Comparison of ENCODE assay signal across 10 mouse cellular contexts in the genomic region with DNA sequence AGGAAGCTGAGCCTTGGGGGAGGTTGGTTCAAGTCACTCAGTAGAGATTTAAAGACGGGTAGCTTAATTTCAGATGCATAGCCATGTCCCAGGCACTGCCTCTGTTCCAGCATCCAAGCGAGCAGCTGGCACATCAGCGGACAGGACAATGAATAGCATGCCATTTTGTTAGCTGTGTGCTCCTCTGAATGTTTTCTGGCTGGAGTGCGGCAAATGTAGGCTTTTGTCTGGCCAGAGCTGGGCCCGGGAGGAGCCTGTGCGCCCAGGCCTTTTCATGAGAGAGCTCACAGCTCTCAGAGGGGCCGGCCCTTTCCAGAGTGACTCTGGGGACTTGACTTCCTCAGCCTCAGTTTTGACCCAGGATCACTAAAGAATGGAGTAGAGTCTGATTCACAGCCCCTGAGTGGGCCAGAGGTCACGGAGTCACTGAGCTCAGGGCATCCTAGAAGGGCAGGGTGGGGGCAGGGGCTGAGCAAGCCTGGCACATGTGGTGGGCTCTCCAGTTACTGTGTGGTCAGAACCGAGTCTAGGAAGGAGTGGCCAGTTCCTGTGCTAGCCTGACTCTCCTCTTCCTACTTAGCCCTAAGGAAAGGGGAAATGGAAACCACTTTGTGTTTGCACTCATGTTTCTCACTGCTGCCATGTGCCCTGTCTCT. TPM values are rescaled to one million over a fixed set of nuclear protein-coding genes. Genes with fewer than 3 reads are reported as not detected.
A peak's percentile ranks its signal among the peaks of the same experiment; 100 is the strongest.
DNase-seq lines count a peak whose midpoint lies in the region; ATAC-seq and TF ChIP-seq lines count a peak whose summit lies in the region.
"Had no signal": no experiment of that assay in that cellular context is flagged by ENCODE, and none has a peak within 500 bp of the region (broad histone marks: within the 10 kb centered on the region; RNA-seq: fewer than 3 reads in every experiment).

No protein-coding gene starts in this region.

- no peak overlapping the region for H3K4me2 ChIP-seq in forebrain, embryonic 12.5 days
- H3K4me2 ChIP-seq in forebrain, postnatal 0 days (ENCODE audit: low read depth), result no peak overlapping the region
- H3K4me2 ChIP-seq in liver, postnatal 0 days (ENCODE audit: low read depth, low read length), result peak overlapping the region; percentile 44

- no peaks in the 10 kb centered on the region for H3K9me3 ChIP-seq in forebrain, embryonic 12.5 days
- H3K9me3 ChIP-seq in forebrain, postnatal 0 days (ENCODE audit: low read length), result no peaks in the 10 kb centered on the region
- H3K9me3 ChIP-seq in liver, postnatal 0 days (ENCODE audit: low read length), result no peaks in the 10 kb centered on the region

- peaks cover 37% of the 10 kb centered on the region for H3K4me1 ChIP-seq in forebrain, embryonic 12.5 days
- H3K4me1 ChIP-seq in forebrain, postnatal 0 days (ENCODE audit: insufficient read depth), result peaks cover 12% of the 10 kb centered on the region; the same call in 1 of the 2 replicates
- H3K4me1 ChIP-seq in spleen, adult 2 months (ENCODE audit: control insufficient read depth, insufficient read depth, insufficient read length), result peaks cover 7% of the 10 kb centered on the region; the same call in 1 of the 2 replicates
- peaks cover 55% of the 10 kb centered on the region for H3K4me1 ChIP-seq in liver, postnatal 0 days (ENCODE audit: insufficient read depth)

- no peak overlapping the region for H3K4me3 ChIP-seq in forebrain, embryonic 12.5 days (replicated peaks)
- no peak overlapping the region for H3K4me3 ChIP-seq in forebrain, postnatal 0 days (ENCODE audit: low read depth, low read length)
- H3K4me3 ChIP-seq in spleen, adult 2 months (ENCODE audit: extremely low read depth, insufficient read depth, insufficient read length), result no peak overlapping the region
- H3K4me3 ChIP-seq in liver, postnatal 0 days (ENCODE audit: low read depth, low read length), result no peak overlapping the region

- H3K27me3 ChIP-seq in forebrain, embryonic 12.5 days, result peaks cover 11% of the 10 kb centered on the region; the same call in 1 of the 2 replicates
- H3K27me3 ChIP-seq in forebrain, postnatal 0 days (ENCODE audit: insufficient read depth, low read length), result no peaks in the 10 kb centered on the region
- no peaks in the 10 kb centered on the region for H3K27me3 ChIP-seq in spleen, adult 2 months (ENCODE audit: control insufficient read depth, insufficient read depth, low read length)
- no peaks in the 10 kb centered on the region for H3K27me3 ChIP-seq in liver, postnatal 0 days (ENCODE audit: insufficient read depth, low read length)

- H3K9ac ChIP-seq in forebrain, embryonic 12.5 days, result 0 out of 2 replicates have a peak overlapping the region, but pooled peaks have one; percentile 33
- no peak overlapping the region for H3K9ac ChIP-seq in forebrain, postnatal 0 days
- peak overlapping the region; percentile 46 for H3K9ac ChIP-seq in liver, postnatal 0 days (replicated peaks)

- no peak for ATAC-seq in forebrain, embryonic 12.5 days (ENCODE audit: low FRiP score)
- no peak for ATAC-seq in forebrain, postnatal 0 days
- ATAC-seq in liver, postnatal 0 days, result no peak
- ATAC-seq in erythroblast, adult 5-6 weeks (replicated peaks; ENCODE audit: low FRiP score, poor library complexity, severe bottlenecking), result no peak

- H3K36me3 ChIP-seq in forebrain, embryonic 12.5 days (replicated peaks), result no peaks in the 10 kb centered on the region
- H3K36me3 ChIP-seq in forebrain, postnatal 0 days (ENCODE audit: insufficient read depth), result no peaks in the 10 kb centered on the region
- H3K36me3 ChIP-seq in spleen, adult 2 months (ENCODE audit: control insufficient read depth, insufficient read depth, low read length), result no peaks in the 10 kb centered on the region
- H3K36me3 ChIP-seq in liver, postnatal 0 days (replicated peaks; ENCODE audit: insufficient read depth, low read length), result no peaks in the 10 kb centered on the region; the same call in 1 of the 2 replicates

- H3K27ac ChIP-seq in forebrain, embryonic 12.5 days, result 0 out of 2 replicates have a peak overlapping the region, but pooled peaks have one; percentile 32
- no peak overlapping the region for H3K27ac ChIP-seq in forebrain, postnatal 0 days (ENCODE audit: low read depth, low read length)
- H3K27ac ChIP-seq in spleen, adult 2 months (ENCODE audit: insufficient read depth, low read length), result peak overlapping the region; percentile 50
- peak overlapping the region; percentile 72 for H3K27ac ChIP-seq in liver, postnatal 0 days (ENCODE audit: low read depth)

- no peak for DNase-seq in forebrain, postnatal 0 days
- DNase-seq in spleen, adult 2 months (ENCODE audit: low read depth in 1 of 2, low spot score in 2 of 2), result no peak
- DNase-seq in spleen, postnatal 14 days (ENCODE audit: low spot score in 2 of 2), result no peak
- no peak for DNase-seq in liver, postnatal 0 days
- no peak for DNase-seq in right cerebral cortex, adult 18-20 months
- no peak for DNase-seq in frontal cortex, postnatal 25 days (ENCODE audit: low spot score in 2 of 2)
- DNase-seq: adrenal gland, postnatal 10 days had no signal

- no peak for TF ChIP-seq POLR2A in spleen, adult 2 months (IDR thresholded peaks at IDR 0.05; ENCODE audit: low read depth, low read length)

- TF ChIP-seq CTCF in forebrain, postnatal 0 days (IDR thresholded peaks at IDR 0.05; ENCODE audit: low read depth), result no peak
- TF ChIP-seq CTCF in spleen, adult 2 months (IDR thresholded peaks at IDR 0.05; ENCODE audit: extremely low read depth, insufficient read depth, insufficient read length, insufficient replicate concordance), result no peak
- TF ChIP-seq CTCF in liver, postnatal 0 days (IDR thresholded peaks at IDR 0.05; ENCODE audit: low read depth), result no peak

- 49% methylated on average over 9 of the region's 9 CpGs for WGBS in forebrain, embryonic 12.5 days
- 36% methylated on average over 9 of the region's 9 CpGs for WGBS in forebrain, postnatal 0 days
- WGBS in spleen, adult 2 months, result 52% methylated on average over 9 of the region's 9 CpGs
- 59% methylated on average over 9 of the region's 9 CpGs for WGBS in liver, postnatal 0 days (ENCODE audit: insufficient replicate concordance)

- TF ChIP-seq EP300 in liver, postnatal 0 days (IDR thresholded peaks at IDR 0.05; ENCODE audit: low read depth), result no peak

RNA-seq across cellular contexts. Expression of a gene that starts 2.8 kb away (rescaled TPM):
- 42.0 and 42.5 TPM in 2 replicates for polyA plus RNA-seq in forebrain, embryonic 12.5 days (2016; fragmentation: Nextera tagmentation; extraction: Ambion mirVana)
- total RNA-seq in forebrain, postnatal 0 days (2014; rRNA removed), result 36.2 and 39.4 TPM in 2 replicates
- 31.6 and 32.2 TPM in 2 replicates for polyA plus RNA-seq in forebrain, postnatal 0 days (2015; fragmentation: Nextera tagmentation; extraction: Ambion mirVana)
- polyA plus RNA-seq in spleen, adult 2 months (2012; rRNA removed), result 70.7 and 80.2 TPM in 2 replicates
- polyA plus RNA-seq in liver, postnatal 0 days (2015; fragmentation: Nextera tagmentation; extraction: Ambion mirVana), result 14.5 and 15.4 TPM in 2 replicates
- total RNA-seq in erythroblast, adult 5-6 weeks (2015; ENCODE audit: low replicate concordance), result 8.5 and 9.2 TPM in 2 replicates
- 2.8 and 6.0 TPM in 2 replicates for total RNA-seq in erythroblast, adult 5-6 weeks (2017; ENCODE audit: low replicate concordance)

RNA-seq across cellular contexts. Expression of a gene that starts 12.8 kb away (rescaled TPM):
- 3.0 and 3.1 TPM in 2 replicates for polyA plus RNA-seq in forebrain, embryonic 12.5 days (2016; fragmentation: Nextera tagmentation; extraction: Ambion mirVana)
- total RNA-seq in forebrain, postnatal 0 days (2014; rRNA removed), result 19.4 and 32.5 TPM in 2 replicates
- 91.4 and 121 TPM in 2 replicates for polyA plus RNA-seq in forebrain, postnatal 0 days (2015; fragmentation: Nextera tagmentation; extraction: Ambion mirVana)
- 0.27 and 0.44 TPM in 2 replicates for polyA plus RNA-seq in spleen, adult 2 months (2012; rRNA removed)
- polyA plus RNA-seq in liver, postnatal 0 days (2015; fragmentation: Nextera tagmentation; extraction: Ambion mirVana), result 5.4 and 6.6 TPM in 2 replicates
- not detected in 2 replicates for total RNA-seq in erythroblast, adult 5-6 weeks (2015; ENCODE audit: low replicate concordance)
- total RNA-seq in erythroblast, adult 5-6 weeks (2017; ENCODE audit: low replicate concordance), result not detected in 2 replicates

RNA-seq across cellular contexts. Expression of a gene that starts 22.6 kb away (rescaled TPM):
- 0.20 and 0.36 TPM in 2 replicates for polyA plus RNA-seq in forebrain, embryonic 12.5 days (2016; fragmentation: Nextera tagmentation; extraction: Ambion mirVana)
- total RNA-seq in forebrain, postnatal 0 days (2014; rRNA removed), result 0.23 TPM in 1 of 2 replicates, not detected in the other
- polyA plus RNA-seq in forebrain, postnatal 0 days (2015; fragmentation: Nextera tagmentation; extraction: Ambion mirVana), result not detected in 2 replicates
- 0.42 and 0.43 TPM in 2 replicates for polyA plus RNA-seq in spleen, adult 2 months (2012; rRNA removed)
- 0.26 and 6.0 TPM in 2 replicates for polyA plus RNA-seq in liver, postnatal 0 days (2015; fragmentation: Nextera tagmentation; extraction: Ambion mirVana)
- not detected in 2 replicates for total RNA-seq in erythroblast, adult 5-6 weeks (2015; ENCODE audit: low replicate concordance)
- total RNA-seq in erythroblast, adult 5-6 weeks (2017; ENCODE audit: low replicate concordance), result not detected in 2 replicates
- polyA plus RNA-seq: intestine, embryonic 14.5 days had no signal

RNA-seq across cellular contexts. Expression of a gene that starts 25.3 kb away (rescaled TPM):
- polyA plus RNA-seq in forebrain, embryonic 12.5 days (2016; fragmentation: Nextera tagmentation; extraction: Ambion mirVana), result 0.17 TPM in 1 of 2 replicates, not detected in the other
- total RNA-seq in forebrain, postnatal 0 days (2014; rRNA removed), result 1.0 and 1.8 TPM in 2 replicates
- 1.7 and 3.5 TPM in 2 replicates for polyA plus RNA-seq in forebrain, postnatal 0 days (2015; fragmentation: Nextera tagmentation; extraction: Ambion mirVana)
- polyA plus RNA-seq in spleen, adult 2 months (2012; rRNA removed), result 0.07 TPM in 1 of 2 replicates, not detected in the other
- polyA plus RNA-seq in liver, postnatal 0 days (2015; fragmentation: Nextera tagmentation; extraction: Ambion mirVana), result not detected in 2 replicates
- total RNA-seq in erythroblast, adult 5-6 weeks (2015; ENCODE audit: low replicate concordance), result not detected in 2 replicates
- total RNA-seq in erythroblast, adult 5-6 weeks (2017; ENCODE audit: low replicate concordance), result not detected in 2 replicates
- polyA plus RNA-seq: intestine, embryonic 14.5 days had no signal

RNA-seq across cellular contexts. Expression of a gene that starts 31.5 kb away (rescaled TPM):
- polyA plus RNA-seq in forebrain, embryonic 12.5 days (2016; fragmentation: Nextera tagmentation; extraction: Ambion mirVana), result 19.9 and 20.5 TPM in 2 replicates
- total RNA-seq in forebrain, postnatal 0 days (2014; rRNA removed), result 133 and 140 TPM in 2 replicates
- polyA plus RNA-seq in forebrain, postnatal 0 days (2015; fragmentation: Nextera tagmentation; extraction: Ambion mirVana), result 74.9 and 77.3 TPM in 2 replicates
- not detected in 2 replicates for polyA plus RNA-seq in spleen, adult 2 months (2012; rRNA removed)
- polyA plus RNA-seq in liver, postnatal 0 days (2015; fragmentation: Nextera tagmentation; extraction: Ambion mirVana), result not detected in 2 replicates
- total RNA-seq in erythroblast, adult 5-6 weeks (2015; ENCODE audit: low replicate concordance), result not detected in 2 replicates
- not detected in 2 replicates for total RNA-seq in erythroblast, adult 5-6 weeks (2017; ENCODE audit: low replicate concordance)
- total RNA-seq: adrenal gland, postnatal 10 days had no signal

Comparison
In these comparisons a context has a peak if more than half of its experiments do, and no peak if none do; other contexts are left out.
1. RNA of a gene that starts 12.8 kb away (polyA plus RNA-seq): 91.4 to 121 TPM in forebrain, postnatal 0 days; 5.4 to 6.6 TPM in liver, postnatal 0 days, 3.0 to 3.1 TPM in forebrain, embryonic 12.5 days and 0.27 to 0.44 TPM in spleen, adult 2 months; every median in the first group is over 10 times any median in the second.